Mouse (Mus musculus) macrophage (primary cell): ENCODE measurements around the gene Kremen1. TPM values are rescaled to one million over a fixed set of nuclear protein-coding genes. Genes with fewer than 3 reads are reported as not detected.

Experiments used
- H3K27ac ChIP-seq: fragments of 350-480 bp; formaldehyde crosslinking; 2 replicates; pipeline ENCODE4 v1.9.0; 2021
- H3K36me3 ChIP-seq: fragments of 350-480 bp; formaldehyde crosslinking; 2 replicates; pipeline ENCODE4 v1.9.0; 2021; ENCODE audit errors: inconsistent target
- H3K4me3 ChIP-seq: fragments of 350-480 bp; formaldehyde crosslinking; 2 replicates; pipeline ENCODE4 v1.9.0; 2021; ENCODE audit errors: inconsistent target
- H3K79me2 ChIP-seq: fragments of 350-480 bp; formaldehyde crosslinking; 2 replicates; pipeline ENCODE4 v1.9.0; 2021; ENCODE audit errors: inconsistent target
- WGBS: methylation state at CpG from one replicate; pipeline ENCODE4 v1.1.7; 2026; ENCODE audit warnings: inconsistent platforms; ENCODE audit not compliant: missing documents; 5-methylcytosine and 5-hydroxymethylcytosine counted together
- polyA plus RNA-seq: library from polyadenylated mRNA; stranded (reverse); fragments of 250-400 nt; gene quantifications from 3 replicates; pipeline ENCODE4 v1.2.4, GENCODE M21; 2018; ENCODE audit warnings: inconsistent platforms

Gene Kremen1
- polyA plus RNA-seq, 1 experiment from 2014 or later: 6.3 TPM

- Histone ChIP-seq H3K79me2 (no peaks in the 10 kb centered on the region), H3K27ac (no peak overlapping the region), H3K4me3 (no peak overlapping the region), H3K36me3 (no peaks in the 10 kb centered on the region)
- WGBS: 92% methylated on average over 5 of the region's 5 CpGs
Measured at GRCm38 (mm10) chr11:5277307-5277971, 16.1 kb upstream of the Kremen1 start.

GRCm38 (mm10) chr11:5275216-5275615, 13.9 kb upstream of the Kremen1 start:
- WGBS: 98% methylated on average over 4 of the region's 4 CpGs
- no peak overlapping the region for H3K27ac ChIP-seq

GRCm38 (mm10) chr11:5272536-5273234, 11.3 kb upstream of the Kremen1 start:
- no peak overlapping the region for H3K4me3 ChIP-seq
- H3K79me2 ChIP-seq: no peaks in the 10 kb centered on the region
- no peak overlapping the region for H3K27ac ChIP-seq
- no peaks in the 10 kb centered on the region for H3K36me3 ChIP-seq
- WGBS: 41% methylated on average over 8 of the region's 9 CpGs

More at GRCm38 (mm10) chr11:5275216-5275615, 13.9 kb upstream of the Kremen1 start:
- Histone ChIP-seq H3K79me2 (no peaks in the 10 kb centered on the region), H3K36me3 (no peaks in the 10 kb centered on the region), H3K4me3 (no peak overlapping the region)

GRCm38 (mm10) chr11:5272066-5272360, 10.7 kb upstream of the Kremen1 start:
- H3K4me3 ChIP-seq: no peak overlapping the region
- H3K27ac ChIP-seq: no peak overlapping the region
- H3K36me3 ChIP-seq: no peaks in the 10 kb centered on the region
- 68% methylated on average over 4 of the region's 4 CpGs for WGBS
- H3K79me2 ChIP-seq: no peaks in the 10 kb centered on the region

- no peaks in the 10 kb centered on the region for H3K36me3 ChIP-seq
- H3K4me3 ChIP-seq: no peak overlapping the region
- H3K27ac ChIP-seq: no peak overlapping the region
- WGBS: 81% methylated on average over 9 of the region's 9 CpGs
- H3K79me2 ChIP-seq: no peaks in the 10 kb centered on the region
Measured at GRCm38 (mm10) chr11:5271274-5272065, 10.1 kb upstream of the Kremen1 start.

- WGBS: 92% methylated on average over 8 of the region's 8 CpGs
- H3K79me2 ChIP-seq: no peaks in the 10 kb centered on the region
- no peaks in the 10 kb centered on the region for H3K36me3 ChIP-seq
- no peak overlapping the region for H3K4me3 ChIP-seq
- H3K27ac ChIP-seq: no peak overlapping the region
Measured at GRCm38 (mm10) chr11:5269846-5270461, 8.6 kb upstream of the Kremen1 start.

GRCm38 (mm10) chr11:5265764-5266163, 4.4 kb upstream of the Kremen1 start:
- no peak overlapping the region for H3K4me3 ChIP-seq
- no peaks in the 10 kb centered on the region for H3K36me3 ChIP-seq
- no peak overlapping the region for H3K27ac ChIP-seq
- no peaks in the 10 kb centered on the region for H3K79me2 ChIP-seq
- WGBS: 91% methylated on average over 8 of the region's 8 CpGs

GRCm38 (mm10) chr11:5263078-5263730, 1.8 kb upstream of the Kremen1 start:
- H3K36me3 ChIP-seq: no peaks in the 10 kb centered on the region
- H3K4me3 ChIP-seq: no peak overlapping the region
- no peaks in the 10 kb centered on the region; the same call in 1 of the 2 replicates for H3K79me2 ChIP-seq
- WGBS: 89% methylated on average over 24 of the region's 26 CpGs
- no peak overlapping the region for H3K27ac ChIP-seq

GRCm38 (mm10) chr11:5260942-5261459, 357 bp downstream of the Kremen1 start:
- no peak overlapping the region for H3K27ac ChIP-seq
- under 1% methylated on average over 39 of the region's 42 CpGs for WGBS
- H3K4me3 ChIP-seq: peak overlapping the region; percentile 62
- H3K79me2 ChIP-seq: no peaks in the 10 kb centered on the region; the same call in 1 of the 2 replicates
- no peaks in the 10 kb centered on the region for H3K36me3 ChIP-seq

- no peaks in the 10 kb centered on the region for H3K36me3 ChIP-seq
- H3K27ac ChIP-seq: no peak overlapping the region
- 17% methylated on average over 10 of the region's 10 CpGs for WGBS
- H3K4me3 ChIP-seq: peak overlapping the region; percentile 62; the same call in 1 of the 2 replicates
- no peaks in the 10 kb centered on the region; the same call in 1 of the 2 replicates for H3K79me2 ChIP-seq
Measured at GRCm38 (mm10) chr11:5259944-5260598, 1.3 kb downstream of the Kremen1 start.

GRCm38 (mm10) chr11:5258036-5258435, 3.3 kb downstream of the Kremen1 start:
- Histone ChIP-seq H3K4me3 (no peak overlapping the region), H3K36me3 (no peaks in the 10 kb centered on the region), H3K79me2 (no peaks in the 10 kb centered on the region; the same call in 1 of the 2 replicates), H3K27ac (no peak overlapping the region)
- WGBS: 96% methylated on average over 6 of the region's 6 CpGs

GRCm38 (mm10) chr11:5257151-5257862, 4.1 kb downstream of the Kremen1 start:
- Histone ChIP-seq H3K27ac (no peak overlapping the region), H3K79me2 (no peaks in the 10 kb centered on the region; the same call in 1 of the 2 replicates), H3K36me3 (no peaks in the 10 kb centered on the region), H3K4me3 (no peak overlapping the region)
- WGBS: 73% methylated on average over 12 of the region's 13 CpGs

GRCm38 (mm10) chr11:5255509-5256014, 5.8 kb downstream of the Kremen1 start:
- Histone ChIP-seq H3K79me2 (no peaks in the 10 kb centered on the region; the same call in 1 of the 2 replicates), H3K27ac (no peak overlapping the region), H3K36me3 (no peaks in the 10 kb centered on the region), H3K4me3 (no peak overlapping the region)
- 87% methylated on average over 9 of the region's 9 CpGs for WGBS
